Mouse (Mus musculus): Measurements from ENCODE around the gene Snx8.

Snx8 gene

DNA sequence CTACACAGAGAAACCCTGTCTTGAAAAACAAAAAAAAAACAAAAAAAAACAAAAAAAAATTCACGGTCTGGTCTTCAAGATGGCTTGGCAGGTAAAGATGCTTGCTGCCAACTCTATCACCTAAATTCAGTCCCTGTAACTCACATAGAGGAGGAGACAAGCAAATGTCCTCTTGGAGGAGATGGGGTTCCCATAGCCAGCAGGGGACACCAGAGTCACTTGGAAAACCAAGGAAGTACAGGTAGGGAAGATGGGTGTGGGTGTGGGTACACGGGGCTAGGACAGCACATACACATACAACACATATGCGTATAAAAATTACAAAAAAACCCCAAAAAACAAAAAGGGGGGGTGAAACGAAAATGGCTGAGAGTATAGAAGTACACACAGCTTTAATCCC lies 46.2 kb downstream of the Snx8 start:
- DNase-seq (ENCODE audit: low spot score): no peak

DNA sequence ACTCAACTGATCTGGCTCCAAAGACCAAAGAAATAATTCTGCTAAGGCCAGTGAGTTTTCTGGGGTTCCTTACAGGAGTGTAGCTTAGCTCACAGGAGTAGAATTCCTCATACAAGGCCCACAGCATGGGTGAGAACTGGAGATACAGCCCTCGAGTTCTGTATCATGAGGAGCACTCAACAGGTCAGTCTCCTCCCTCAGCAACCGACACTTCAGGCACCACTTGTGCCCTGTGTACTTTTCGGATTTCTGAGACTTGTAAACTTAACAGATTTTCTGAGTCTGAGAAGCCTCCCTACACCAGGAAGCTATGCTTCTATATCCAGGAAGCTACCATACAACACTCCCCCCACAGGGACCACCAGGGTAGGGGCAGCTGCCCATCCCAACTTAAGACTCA lies 49.2 kb downstream of the Snx8 start:
- DNase-seq (ENCODE audit: low spot score): no peak

DNA sequence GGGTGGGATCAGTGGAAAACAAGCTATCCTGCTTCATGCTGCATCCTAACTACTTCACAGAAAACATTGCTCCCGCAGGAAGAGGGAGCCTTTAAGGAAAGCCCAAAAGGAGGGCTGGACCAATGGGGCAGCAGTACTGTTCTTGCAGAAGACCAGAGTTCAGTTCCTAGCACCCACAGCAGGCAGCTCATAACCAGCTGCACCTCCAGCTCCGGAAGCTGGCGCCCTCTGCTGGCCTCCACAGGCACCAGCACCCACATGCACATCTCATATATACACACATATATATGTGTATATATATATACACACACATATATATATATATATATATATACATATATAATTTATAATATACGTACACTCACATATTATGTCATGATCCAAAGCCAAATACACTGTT lies 50.3 kb downstream of the Snx8 start:
- DNase-seq (ENCODE audit: low spot score): no peak

DNA sequence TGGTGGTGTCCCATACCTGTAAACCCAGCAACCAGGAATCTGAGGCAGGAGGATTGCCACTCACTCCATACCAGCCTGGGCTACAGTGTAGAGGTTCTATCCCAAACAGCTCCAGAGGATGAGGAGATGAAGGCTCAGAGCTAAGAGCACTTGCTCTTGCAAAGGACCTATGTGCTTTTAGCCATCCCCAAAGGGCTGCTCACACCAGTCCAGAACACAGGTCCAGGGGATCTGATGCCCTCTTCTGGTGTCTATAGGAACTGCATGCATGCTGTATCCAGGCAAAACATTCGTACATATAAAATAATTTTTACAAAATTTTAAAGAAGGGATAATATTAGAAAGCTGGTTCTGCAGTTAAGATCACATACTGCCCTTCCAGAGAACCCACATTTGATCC lies 52.4 kb downstream of the Snx8 start:
- DNase-seq (ENCODE audit: low spot score): no peak

DNA sequence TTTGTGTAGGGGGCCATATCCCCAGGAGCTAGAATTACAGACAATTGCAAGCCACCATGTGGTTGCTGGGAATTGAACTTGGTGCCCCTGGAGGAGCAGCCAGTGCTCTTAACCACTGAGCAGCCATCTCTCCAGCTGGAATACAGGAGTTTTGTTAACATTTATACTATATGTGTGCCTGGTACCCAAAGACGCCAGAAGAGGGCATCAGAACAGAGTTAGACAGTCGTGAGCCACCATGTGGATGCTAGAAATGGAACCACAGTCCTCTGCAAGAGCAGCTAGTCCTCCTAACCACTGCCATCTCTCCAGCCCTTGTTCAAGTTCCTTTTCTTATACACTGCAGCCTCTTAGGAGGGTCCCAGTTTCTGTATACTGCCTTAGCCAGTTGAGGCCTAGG lies 55.4 kb downstream of the Snx8 start:
- no peak for DNase-seq (ENCODE audit: low spot score)

DNA sequence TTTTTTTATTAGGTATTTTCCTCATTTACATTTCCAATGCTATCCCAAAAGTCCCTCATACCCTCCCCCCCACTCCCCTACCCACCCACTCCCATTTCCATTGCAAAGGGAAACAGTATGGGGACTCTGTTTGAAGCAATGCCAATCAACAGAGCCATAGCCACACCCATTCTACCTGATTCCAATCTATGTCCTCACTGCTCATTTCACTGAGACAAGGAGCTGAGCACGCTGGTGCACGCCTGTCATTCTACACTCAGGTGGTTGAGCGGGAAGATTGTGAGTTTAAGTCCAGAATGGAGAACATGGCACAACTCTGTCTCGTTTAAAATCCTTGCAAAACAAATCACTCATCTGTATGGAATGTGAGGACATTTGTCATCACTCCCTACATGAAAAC lies 56.5 kb downstream of the Snx8 start:
- no peak for DNase-seq (ENCODE audit: low spot score)

DNA sequence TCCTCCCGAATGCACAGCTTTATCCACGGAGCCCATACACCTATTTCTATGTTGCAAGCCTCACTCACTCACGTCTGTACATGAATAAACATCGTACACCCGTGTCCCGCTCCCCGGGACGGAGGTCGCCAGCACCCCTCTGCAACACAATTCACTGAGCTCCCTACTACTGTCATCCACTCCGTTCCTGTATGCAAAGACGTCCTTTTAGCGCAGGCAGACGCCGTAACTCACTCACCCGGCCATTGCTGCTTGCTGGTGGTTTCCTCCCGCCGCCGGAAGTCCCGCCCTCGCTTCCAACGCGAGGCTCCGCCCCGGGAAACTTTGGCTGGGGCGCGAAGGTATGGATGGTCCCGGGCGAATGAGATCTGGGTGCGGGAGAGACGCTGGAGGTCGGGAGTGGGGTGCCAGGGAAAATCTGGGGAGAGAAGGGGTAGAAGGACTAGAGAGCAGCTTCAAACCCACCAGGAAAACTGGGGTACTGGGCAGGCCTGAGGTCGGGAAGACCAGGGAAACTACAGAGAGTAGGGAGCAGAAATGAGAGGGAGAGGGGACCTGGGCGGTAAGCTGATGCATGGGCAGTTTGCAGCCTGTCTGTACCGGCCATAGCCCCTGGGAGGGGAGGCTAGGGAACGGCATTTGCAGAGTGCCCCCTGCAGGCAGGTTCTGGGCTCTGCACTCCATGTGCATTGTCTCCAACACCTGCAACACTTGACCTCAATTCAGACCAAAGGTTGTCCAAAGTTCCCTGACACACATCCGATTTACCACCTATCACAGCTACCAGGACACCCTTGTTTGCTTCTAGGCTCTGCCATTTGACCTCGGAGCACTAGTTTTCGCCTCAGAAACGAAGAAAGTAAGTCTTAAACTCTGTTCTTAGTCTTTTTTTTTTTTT lies 57.2 kb downstream of the Snx8 start, which contains the start of gene Mrm2:
Gene Mrm2, minus strand, starts transcription at position 284 of the 898 bp plus-strand sequence.
- DNase-seq (ENCODE audit: low spot score): peak; percentile 31

- no peak for DNase-seq (ENCODE audit: low spot score)
These were observed 65.0 kb downstream of the Snx8 start for GRCm38 (mm10) chr5:140324058-140324457.

DNA sequence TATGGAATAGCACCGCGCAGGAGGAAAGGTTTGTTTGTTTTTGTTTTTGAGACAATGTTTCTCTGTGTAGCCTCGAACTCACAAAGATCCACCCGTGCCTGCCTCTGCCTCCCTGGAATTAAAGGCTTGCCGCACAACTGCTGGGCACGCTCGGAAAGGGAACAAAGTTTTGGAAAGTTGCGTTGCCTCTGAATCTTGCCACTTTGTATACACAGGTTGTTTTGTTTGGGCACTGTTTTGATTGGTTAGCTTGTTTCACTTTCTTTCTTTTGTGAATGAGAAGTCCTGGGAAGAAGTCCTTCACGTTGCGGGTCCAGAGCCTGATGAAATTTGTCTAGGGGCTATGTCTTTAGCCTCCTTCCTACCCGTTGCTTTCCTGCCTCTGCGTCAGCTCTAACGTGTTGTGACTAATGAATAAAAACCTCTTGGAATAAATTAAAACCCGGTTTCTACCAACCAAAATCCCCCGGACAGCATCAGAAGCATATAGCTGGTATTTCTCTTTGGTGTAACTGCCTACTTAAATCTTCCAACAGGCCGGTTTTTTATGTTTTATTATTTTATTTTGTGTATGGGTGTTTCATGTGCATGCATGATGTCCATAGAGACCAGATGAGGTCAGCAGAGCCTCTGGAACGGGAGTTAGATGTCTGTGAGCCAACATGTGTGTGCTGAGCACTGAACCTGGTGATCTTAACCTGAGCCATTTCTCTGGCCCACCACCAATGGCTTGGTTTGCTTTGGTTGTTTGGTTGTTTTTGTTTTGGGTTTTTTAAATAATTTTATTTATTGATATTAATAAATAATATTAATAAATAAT lies 67.1 kb downstream of the Snx8 start:
- no peak for DNase-seq (ENCODE audit: low spot score)

DNA sequence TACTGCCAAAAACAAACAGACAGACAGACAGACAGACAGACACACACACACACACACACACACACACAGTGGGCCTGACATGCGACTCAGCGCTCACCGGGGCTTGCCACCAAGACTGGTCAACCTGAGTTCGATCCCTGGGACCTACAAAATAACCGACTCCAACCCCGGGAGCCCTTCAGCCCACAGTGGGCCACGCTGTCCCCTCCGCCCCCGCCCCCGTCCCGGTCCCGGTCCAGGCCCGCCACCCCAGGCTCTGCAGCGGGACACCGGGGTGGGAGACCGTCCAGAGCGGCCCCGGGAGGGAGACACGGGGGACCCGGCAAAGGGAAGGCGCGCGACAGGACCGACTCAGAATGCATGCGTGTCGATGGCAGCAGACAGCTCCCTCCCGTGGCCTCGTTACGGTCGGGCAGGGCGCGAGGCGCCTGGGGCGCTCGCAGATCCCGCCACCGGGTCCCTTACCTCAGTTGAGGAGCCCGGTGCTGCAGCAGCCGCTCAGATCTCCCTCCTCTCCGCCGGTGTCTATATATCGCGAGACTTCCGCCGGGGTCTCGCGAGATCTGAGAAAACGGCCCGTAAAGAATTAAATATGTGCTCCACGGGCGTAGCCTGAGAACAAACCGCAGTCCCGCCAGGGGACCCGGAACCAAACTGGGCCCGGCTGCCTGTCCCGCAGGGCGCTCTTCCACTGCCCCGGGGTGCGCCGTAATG lies 67.9 kb downstream of the Snx8 start, which contains the start of the genes Mad1l1 and Nudt1:
Gene Mad1l1, minus strand, starts transcription at position 511 of the 714 bp plus-strand sequence.
Gene Nudt1, plus strand, starts transcription at position 615 of the 714 bp plus-strand sequence.
- DNase-seq (ENCODE audit: low spot score): peak; percentile 83

- DNase-seq (ENCODE audit: low spot score): no peak
These were observed 72.3 kb downstream of the Snx8 start for GRCm38 (mm10) chr5:140316716-140317115.

- no peak for DNase-seq (ENCODE audit: low spot score)
These were observed 81.5 kb downstream of the Snx8 start for GRCm38 (mm10) chr5:140307602-140308001.

DNA sequence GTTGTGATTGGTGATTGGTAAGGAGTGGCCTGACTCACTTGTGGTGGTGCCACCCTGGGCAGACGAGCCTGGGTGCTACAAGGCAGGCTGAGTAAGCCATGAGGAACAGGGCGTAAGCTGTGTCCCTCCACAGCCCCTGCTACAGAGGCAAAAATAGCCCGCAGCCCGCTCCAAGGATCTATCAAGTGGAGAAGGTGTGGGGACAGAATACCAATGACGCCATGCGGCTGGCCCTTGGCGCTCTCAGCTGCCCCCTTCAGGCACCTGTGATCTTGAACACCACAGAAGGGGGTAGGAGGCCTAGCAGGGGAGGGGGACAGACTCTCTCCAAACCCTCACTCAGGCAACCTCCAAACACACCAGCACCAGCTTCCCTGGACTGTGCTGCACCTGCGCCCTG lies 83.0 kb downstream of the Snx8 start:
- DNase-seq (ENCODE audit: low spot score): no peak

- DNase-seq (ENCODE audit: low spot score): no peak
These were observed 90.8 kb downstream of the Snx8 start for GRCm38 (mm10) chr5:140298291-140298690.

GRCm38 (mm10) chr5:140292152-140292551 lies 96.9 kb downstream of the Snx8 start:
- DNase-seq (ENCODE audit: low spot score): no peak

All from urinary bladder, postnatal 10 days (tissue).